Mouse (Mus musculus) left cerebral cortex, postnatal 4 days (tissue): ENCODE results near the gene Pptc7. TPM values are rescaled to one million over a fixed set of nuclear protein-coding genes. Genes with fewer than 3 reads are reported as not detected.

ENCODE experiments used
- total RNA-seq, 2 experiments: library from RNA; stranded (reverse); gene quantifications; 2 replicates each; pipeline ENCODE4 v1.2.3; 2021

Gene Pptc7
- total RNA-seq, 2 experiments from 2014 or later = 17.1 to 18.5 TPM

Other genes with a start within 250 kb of the Pptc7 start
- 100 to 1,000 TPM; 182 to 239 TPM for gene Cux2, start 234.3 kb upstream of the Pptc7 start, total RNA-seq
- not detected for gene Myl2, start 183.4 kb upstream of the Pptc7 start, total RNA-seq
- 1 to 10 TPM in 1 of 2 experiments, not detected in 1; 1.2 TPM for gene Ccdc63, start 143.5 kb upstream of the Pptc7 start, total RNA-seq
- 100 to 1,000 TPM; 212 to 227 TPM for gene Ppp1cc, start 126.1 kb upstream of the Pptc7 start, total RNA-seq
- gene Hvcn1, start 77.6 kb upstream of the Pptc7 start, total RNA-seq = 1 to 10 TPM in 1 of 2 experiments, under 1 TPM in 1; 0.84 to 1.2 TPM
- gene Tctn1, start 19.9 kb upstream of the Pptc7 start, total RNA-seq = 10 to 100 TPM; 16.4 to 17.8 TPM
- gene Rad9b, start 69.9 kb downstream of the Pptc7 start, total RNA-seq = 1 to 10 TPM; 6.1 to 6.8 TPM
- gene Vps29, start 70.0 kb downstream of the Pptc7 start, total RNA-seq = 100 to 1,000 TPM; 202 to 208 TPM
- 10 to 100 TPM; 19.9 to 20.6 TPM for gene Gpn3, start 87.5 kb downstream of the Pptc7 start, total RNA-seq
- gene Fam216a, start 88.0 kb downstream of the Pptc7 start, total RNA-seq = 10 to 100 TPM; 62.7 to 65.4 TPM
- gene Arpc3, start 107.5 kb downstream of the Pptc7 start, total RNA-seq = 100 to 1,000 TPM; 258 to 271 TPM
- 10 to 100 TPM; 41.7 to 45.4 TPM for gene Anapc7, start 137.3 kb downstream of the Pptc7 start, total RNA-seq
- 100 to 1,000 TPM; 385 to 392 TPM for gene Atp2a2, start 217.9 kb downstream of the Pptc7 start, total RNA-seq